Mouse (Mus musculus): ENCODE data around the gene Slc26a6.

DNA sequence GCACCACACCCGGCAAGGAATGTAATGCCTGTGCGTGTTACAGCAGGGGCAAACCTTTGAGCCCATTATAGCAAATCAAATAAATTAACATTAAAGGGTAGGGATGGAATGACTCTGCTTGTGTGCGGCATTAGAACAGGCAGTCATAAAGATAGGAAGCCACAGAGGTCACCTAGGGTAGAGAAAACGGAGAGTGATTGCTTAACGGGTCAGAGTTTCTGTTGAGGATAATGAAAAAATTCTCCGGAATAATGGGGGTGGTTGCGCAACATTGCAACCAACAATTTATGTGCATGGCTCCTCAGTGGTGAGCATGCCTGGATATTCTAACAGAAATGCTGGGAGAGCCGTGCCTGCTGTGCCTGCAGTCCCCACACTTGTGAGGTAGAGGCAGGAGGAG, 72.8 kb downstream of the Slc26a6 start:
- no peak for TF ChIP-seq CTCF (IDR thresholded peaks at IDR 0.05; ENCODE audit: low read depth, low read length)
- TF ChIP-seq POLR2A (IDR thresholded peaks at IDR 0.05; ENCODE audit: insufficient read depth, low read length): no peak
- TF ChIP-seq EP300 (IDR thresholded peaks at IDR 0.05; ENCODE audit: insufficient read depth, low read depth, low read length): no peak
